In genomic region chr2:25179566-25180217, GRCm38 (mm10) we compare ENCODE assay signal across 10 mouse cellular contexts. TPM values are rescaled to one million over a fixed set of nuclear protein-coding genes. Genes with fewer than 3 reads are reported as not detected.
A peak's percentile ranks its signal among the peaks of the same experiment; 100 is the strongest.
DNase-seq lines count a peak whose midpoint lies in the region; ATAC-seq and TF ChIP-seq lines count a peak whose summit lies in the region.
"Had no signal": no experiment of that assay in that cellular context is flagged by ENCODE, and none has a peak within 500 bp of the region (broad histone marks: within the 10 kb centered on the region; RNA-seq: fewer than 3 reads in every experiment).

No protein-coding gene starts in this region.

- 20% methylated on average over 15 of the region's 15 CpGs for WGBS in kidney, embryonic 16.5 days
- WGBS in embryonic facial prominence, embryonic 11.5 days, result 48% methylated on average over 15 of the region's 15 CpGs
- WGBS in hindbrain, embryonic 16.5 days, result 23% methylated on average over 15 of the region's 15 CpGs
- 35% methylated on average over 15 of the region's 15 CpGs for WGBS in midbrain, postnatal 0 days

- peak overlapping the region; percentile 87 for H3K4me2 ChIP-seq in kidney, embryonic 16.5 days (replicated peaks; ENCODE audit: low read depth, low read length)
- H3K4me2 ChIP-seq in embryonic facial prominence, embryonic 11.5 days (ENCODE audit: low read depth, low read length), result no peak overlapping the region; the same call in 1 of the 2 replicates
- peak overlapping the region; percentile 83 for H3K4me2 ChIP-seq in hindbrain, embryonic 16.5 days (ENCODE audit: low read length)
- H3K4me2 ChIP-seq in midbrain, postnatal 0 days (ENCODE audit: low read depth, low read length, poor library complexity, severe bottlenecking), result peak overlapping the region; percentile 57

- H3K27ac ChIP-seq in kidney, embryonic 16.5 days (ENCODE audit: low read length), result peak overlapping the region; percentile 63
- H3K27ac ChIP-seq in embryonic facial prominence, embryonic 11.5 days (replicated peaks; ENCODE audit: low read depth, low read length), result no peak overlapping the region
- peak overlapping the region; percentile 71 for H3K27ac ChIP-seq in hindbrain, embryonic 16.5 days (ENCODE audit: low read depth, low read length)
- H3K27ac ChIP-seq in midbrain, postnatal 0 days (ENCODE audit: low read depth, low read length), result peak overlapping the region; percentile 48

- DNase-seq in kidney, adult 9 months, result no peak
- no peak for DNase-seq in embryonic facial prominence, embryonic 11.5 days (ENCODE audit: low spot score)
- DNase-seq in midbrain, postnatal 0 days (ENCODE audit: low spot score), result no peak
- DNase-seq in urinary bladder, adult 18-20 months (ENCODE audit: low spot score in 2 of 2), result no peak
- no peak for DNase-seq in gastrocnemius, postnatal 14 days

- no peaks in the 10 kb centered on the region for H3K9me3 ChIP-seq in kidney, embryonic 16.5 days (ENCODE audit: low read length)
- no peaks in the 10 kb centered on the region for H3K9me3 ChIP-seq in embryonic facial prominence, embryonic 11.5 days (replicated peaks; ENCODE audit: control insufficient read depth, low read length)
- no peaks in the 10 kb centered on the region for H3K9me3 ChIP-seq in hindbrain, embryonic 16.5 days (ENCODE audit: control insufficient read depth, low read length)
- no peaks in the 10 kb centered on the region for H3K9me3 ChIP-seq in midbrain, postnatal 0 days (ENCODE audit: low read length)

- intact Hi-C loops in gastrocnemius, postnatal 14 days (cut with DNase I; ENCODE audit: low total_unique reads), result loop anchor here (5.0 kb wide), 1 partner anchor 52 kb away; no protein-coding TSS in a partner anchor

- H3K27me3 ChIP-seq in kidney, embryonic 16.5 days (ENCODE audit: insufficient read depth, low read length), result peaks cover 37% of the 10 kb centered on the region
- peaks cover 47% of the 10 kb centered on the region for H3K27me3 ChIP-seq in embryonic facial prominence, embryonic 11.5 days (ENCODE audit: control insufficient read depth, insufficient read depth, low read length)
- H3K27me3 ChIP-seq in hindbrain, embryonic 16.5 days (replicated peaks; ENCODE audit: control insufficient read depth, insufficient read depth, low read length), result no peaks in the 10 kb centered on the region
- no peaks in the 10 kb centered on the region for H3K27me3 ChIP-seq in midbrain, postnatal 0 days (ENCODE audit: insufficient read depth, low read length)

- H3K9ac ChIP-seq in kidney, embryonic 16.5 days (replicated peaks; ENCODE audit: low read length), result peak overlapping the region; percentile 59
- 0 out of 2 replicates have a peak overlapping the region, but pooled peaks have one; percentile 22 for H3K9ac ChIP-seq in embryonic facial prominence, embryonic 11.5 days (replicated peaks; ENCODE audit: low read length)
- H3K9ac ChIP-seq in hindbrain, embryonic 16.5 days (ENCODE audit: low read depth, low read length), result peak overlapping the region; percentile 56
- no peak overlapping the region for H3K9ac ChIP-seq in midbrain, postnatal 0 days (replicated peaks; ENCODE audit: low read length, poor library complexity, severe bottlenecking)

- peaks cover 78% of the 10 kb centered on the region for H3K4me1 ChIP-seq in kidney, embryonic 16.5 days (ENCODE audit: insufficient read depth, low read length)
- peaks cover 10% of the 10 kb centered on the region for H3K4me1 ChIP-seq in embryonic facial prominence, embryonic 11.5 days (ENCODE audit: control insufficient read depth, insufficient read depth, low read length)
- H3K4me1 ChIP-seq in hindbrain, embryonic 16.5 days (ENCODE audit: control insufficient read depth, insufficient read depth, low read depth, low read length), result peaks cover 26% of the 10 kb centered on the region
- peaks cover 13% of the 10 kb centered on the region; the same call in 1 of the 2 replicates for H3K4me1 ChIP-seq in midbrain, postnatal 0 days (ENCODE audit: insufficient read depth, low read length)

- no peak for TF ChIP-seq CTCF in midbrain, postnatal 0 days (IDR thresholded peaks at IDR 0.05)

- peaks cover 2% of the 10 kb centered on the region; the same call in 1 of the 2 replicates for H3K36me3 ChIP-seq in kidney, embryonic 16.5 days (ENCODE audit: insufficient read depth, low read length)
- no peaks in the 10 kb centered on the region; the same call in 1 of the 2 replicates for H3K36me3 ChIP-seq in embryonic facial prominence, embryonic 11.5 days (replicated peaks; ENCODE audit: control insufficient read depth, insufficient read depth, low read depth, low read length)
- no peaks in the 10 kb centered on the region for H3K36me3 ChIP-seq in hindbrain, embryonic 16.5 days (ENCODE audit: control insufficient read depth, insufficient read depth, low read length)
- H3K36me3 ChIP-seq in midbrain, postnatal 0 days (ENCODE audit: insufficient read depth, low read length), result no peaks in the 10 kb centered on the region

- no peak for ATAC-seq in kidney, embryonic 16.5 days (ENCODE audit: low FRiP score, low TSS enrichment)
- no peak for ATAC-seq in embryonic facial prominence, embryonic 11.5 days (replicated peaks; ENCODE audit: insufficient number of reproducible peaks, low FRiP score, low TSS enrichment, low read depth)
- ATAC-seq in hindbrain, embryonic 16.5 days, result no peak
- ATAC-seq in midbrain, postnatal 0 days (ENCODE audit: low FRiP score), result no peak
- ATAC-seq in frontal cortex, adult (ENCODE audit: low TSS enrichment), result no peak

- peak overlapping the region; percentile 67 for H3K4me3 ChIP-seq in kidney, embryonic 16.5 days (ENCODE audit: low read length)
- peak overlapping the region; percentile 59 for H3K4me3 ChIP-seq in embryonic facial prominence, embryonic 11.5 days (ENCODE audit: low read depth, low read length)
- peak overlapping the region; percentile 75 for H3K4me3 ChIP-seq in hindbrain, embryonic 16.5 days (ENCODE audit: low read length)
- H3K4me3 ChIP-seq in midbrain, postnatal 0 days (ENCODE audit: low read depth, low read length), result peak overlapping the region; percentile 49; the same call in 1 of the 2 replicates

RNA-seq across cellular contexts. Expression of gene Nrarp, which starts 0.9 kb away (rescaled TPM):
- polyA plus RNA-seq in kidney, embryonic 16.5 days (2015; fragmentation: Nextera tagmentation; extraction: Ambion mirVana), result 18.4 and 18.8 TPM in 2 replicates
- polyA plus RNA-seq in embryonic facial prominence, embryonic 11.5 days (2014; fragmentation: Nextera tagmentation; extraction: Ambion mirVana), result 16.8 and 17.0 TPM in 2 replicates
- 13.6 and 16.3 TPM in 2 replicates for polyA plus RNA-seq in hindbrain, embryonic 16.5 days (2015; fragmentation: Nextera tagmentation; extraction: Ambion mirVana)
- total RNA-seq in midbrain, postnatal 0 days (2014; rRNA removed), result 49.2 and 49.9 TPM in 2 replicates
- polyA plus RNA-seq in midbrain, postnatal 0 days (2015; fragmentation: Nextera tagmentation; extraction: Ambion mirVana), result 16.1 and 16.5 TPM in 2 replicates
- 10 to 100 TPM; 11.3 to 13.6 TPM for total RNA-seq in gastrocnemius, postnatal 14 days (2021)

RNA-seq across cellular contexts. Expression of gene Tor4a, which starts 17.0 kb away (rescaled TPM):
- 16.0 and 16.8 TPM in 2 replicates for polyA plus RNA-seq in kidney, embryonic 16.5 days (2015; fragmentation: Nextera tagmentation; extraction: Ambion mirVana)
- polyA plus RNA-seq in embryonic facial prominence, embryonic 11.5 days (2014; fragmentation: Nextera tagmentation; extraction: Ambion mirVana), result 1.9 and 2.6 TPM in 2 replicates
- 2.1 and 2.3 TPM in 2 replicates for polyA plus RNA-seq in hindbrain, embryonic 16.5 days (2015; fragmentation: Nextera tagmentation; extraction: Ambion mirVana)
- total RNA-seq in midbrain, postnatal 0 days (2014; rRNA removed), result 1.7 and 3.5 TPM in 2 replicates
- 0.98 and 1.3 TPM in 2 replicates for polyA plus RNA-seq in midbrain, postnatal 0 days (2015; fragmentation: Nextera tagmentation; extraction: Ambion mirVana)
- 1 to 10 TPM; 1.9 TPM for total RNA-seq in gastrocnemius, postnatal 14 days (2021)

RNA-seq across cellular contexts. Expression of gene Nelfb, which starts 31.6 kb away (rescaled TPM):
- polyA plus RNA-seq in kidney, embryonic 16.5 days (2015; fragmentation: Nextera tagmentation; extraction: Ambion mirVana), result 131 and 138 TPM in 2 replicates
- 90.5 and 92.2 TPM in 2 replicates for polyA plus RNA-seq in embryonic facial prominence, embryonic 11.5 days (2014; fragmentation: Nextera tagmentation; extraction: Ambion mirVana)
- 105 and 112 TPM in 2 replicates for polyA plus RNA-seq in hindbrain, embryonic 16.5 days (2015; fragmentation: Nextera tagmentation; extraction: Ambion mirVana)
- 87.0 and 101 TPM in 2 replicates for total RNA-seq in midbrain, postnatal 0 days (2014; rRNA removed)
- polyA plus RNA-seq in midbrain, postnatal 0 days (2015; fragmentation: Nextera tagmentation; extraction: Ambion mirVana), result 90.4 TPM in 2 replicates
- 10 to 100 TPM; 24.1 to 26.1 TPM for total RNA-seq in gastrocnemius, postnatal 14 days (2021)

RNA-seq across cellular contexts. Expression of gene Stpg3, which starts 34.7 kb away (rescaled TPM):
- 0.54 and 0.82 TPM in 2 replicates for polyA plus RNA-seq in kidney, embryonic 16.5 days (2015; fragmentation: Nextera tagmentation; extraction: Ambion mirVana)
- not detected in 2 replicates for polyA plus RNA-seq in embryonic facial prominence, embryonic 11.5 days (2014; fragmentation: Nextera tagmentation; extraction: Ambion mirVana)
- not detected in 2 replicates for polyA plus RNA-seq in hindbrain, embryonic 16.5 days (2015; fragmentation: Nextera tagmentation; extraction: Ambion mirVana)
- total RNA-seq in midbrain, postnatal 0 days (2014; rRNA removed), result 0.38 TPM in 1 of 2 replicates, not detected in the other
- polyA plus RNA-seq in midbrain, postnatal 0 days (2015; fragmentation: Nextera tagmentation; extraction: Ambion mirVana), result not detected in 2 replicates
- not detected for total RNA-seq in gastrocnemius, postnatal 14 days (2021)
- total RNA-seq: gastrocnemius, adult 18-20 months; neutrophil, adult 5-6 weeks had no signal

RNA-seq across cellular contexts. Expression of gene Fam166a, which starts 38.9 kb away (rescaled TPM):
- polyA plus RNA-seq in kidney, embryonic 16.5 days (2015; fragmentation: Nextera tagmentation; extraction: Ambion mirVana), result 0.37 TPM in 1 of 2 replicates, not detected in the other
- polyA plus RNA-seq in embryonic facial prominence, embryonic 11.5 days (2014; fragmentation: Nextera tagmentation; extraction: Ambion mirVana), result 1.4 TPM in 1 of 2 replicates, not detected in the other
- 0.39 and 1.0 TPM in 2 replicates for polyA plus RNA-seq in hindbrain, embryonic 16.5 days (2015; fragmentation: Nextera tagmentation; extraction: Ambion mirVana)
- not detected in 2 replicates for total RNA-seq in midbrain, postnatal 0 days (2014; rRNA removed)
- polyA plus RNA-seq in midbrain, postnatal 0 days (2015; fragmentation: Nextera tagmentation; extraction: Ambion mirVana), result 1.5 TPM in 1 of 2 replicates, not detected in the other
- total RNA-seq in gastrocnemius, postnatal 14 days (2021), result not detected
- total RNA-seq: gastrocnemius, adult 18-20 months; neutrophil, adult 5-6 weeks had no signal
